Mouse (Mus musculus) bone marrow, adult 2 months (tissue): ENCODE results near the gene Hsph1. TPM values are rescaled to one million over a fixed set of nuclear protein-coding genes. Genes with fewer than 3 reads are reported as not detected.

Experiments
- H3K27ac ChIP-seq: fragments of 200-500 bp; 2 replicates; pipeline ENCODE4 v1.5.1; 2012; ENCODE audit warnings: low read depth, mild to moderate bottlenecking, control low read depth, inconsistent platforms, low read length; ENCODE audit not compliant: control insufficient read depth, poor library complexity, insufficient read depth
- H3K4me1 ChIP-seq: fragments of 200-500 bp; 2 replicates; pipeline ENCODE4 v1.6.1; 2011; ENCODE audit warnings: low read length; ENCODE audit not compliant: control insufficient read depth, insufficient read depth
- H3K4me3 ChIP-seq: fragments of 200-500 bp; replicated peaks from 2 replicates; pipeline ENCODE3; 2011; ENCODE audit warnings: mild to moderate bottlenecking, low read depth, low read length, control low read depth; ENCODE audit not compliant: control insufficient read depth
- CTCF ChIP-seq: fragments of 200-500 bp; IDR thresholded peaks from 2 replicates; pipeline ENCODE4 v1.5.1; 2011; ENCODE audit warnings: low read length, control low read depth; ENCODE audit not compliant: control insufficient read depth, insufficient read depth
- POLR2A ChIP-seq: fragments of 200-500 bp; IDR thresholded peaks from 2 replicates; pipeline ENCODE4 v1.6.1; 2011; ENCODE audit warnings: low read depth, mild to moderate bottlenecking, control low read depth, low read length, borderline replicate concordance; ENCODE audit not compliant: control insufficient read depth
- WGBS: fragments of 180-500 bp; shearing (Covaris S2); methylation state at CpG from one replicate; pipeline ENCODE4 v1.1.7; 2018; 5-methylcytosine and 5-hydroxymethylcytosine counted together
- polyA plus RNA-seq: library from polyadenylated mRNA; stranded (reverse); fragments of >200 nt; gene quantifications from 2 replicates; pipeline ENCODE4 v1.2.4, GENCODE M21; 2011; ENCODE audit warnings: low replicate concordance; ENCODE audit not compliant: missing spikeins, insufficient read depth, insufficient read length

The Hsph1 gene
- polyA plus RNA-seq, 1 experiment: 27.3 TPM

DNA sequence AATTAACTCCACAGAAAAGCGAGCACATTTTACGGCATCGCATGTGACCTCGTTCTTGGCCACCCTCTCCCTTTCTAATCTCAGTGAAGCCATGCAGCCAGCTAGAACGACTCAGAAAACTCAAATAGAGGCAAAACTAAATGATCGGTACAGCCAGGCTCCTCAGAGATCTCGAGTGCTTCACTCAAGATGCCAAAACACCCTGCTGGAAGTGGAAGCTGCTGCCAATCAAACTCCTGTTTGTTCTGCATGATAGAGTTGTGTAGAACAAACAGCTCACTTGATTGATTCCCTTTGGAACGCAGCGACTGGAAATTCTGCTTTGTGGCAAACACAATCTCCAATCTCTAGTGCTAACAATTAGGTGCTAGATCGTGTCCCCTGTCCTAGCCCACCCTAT lies 59.2 kb downstream of the Hsph1 start:
- no peak for TF ChIP-seq CTCF
- TF ChIP-seq POLR2A: no peak
- Histone ChIP-seq H3K27ac (no peak overlapping the region), H3K4me1 (no peaks in the 10 kb centered on the region), H3K4me3 (no peak overlapping the region)
- 72% methylated on average over 10 of the region's 10 CpGs for WGBS

DNA sequence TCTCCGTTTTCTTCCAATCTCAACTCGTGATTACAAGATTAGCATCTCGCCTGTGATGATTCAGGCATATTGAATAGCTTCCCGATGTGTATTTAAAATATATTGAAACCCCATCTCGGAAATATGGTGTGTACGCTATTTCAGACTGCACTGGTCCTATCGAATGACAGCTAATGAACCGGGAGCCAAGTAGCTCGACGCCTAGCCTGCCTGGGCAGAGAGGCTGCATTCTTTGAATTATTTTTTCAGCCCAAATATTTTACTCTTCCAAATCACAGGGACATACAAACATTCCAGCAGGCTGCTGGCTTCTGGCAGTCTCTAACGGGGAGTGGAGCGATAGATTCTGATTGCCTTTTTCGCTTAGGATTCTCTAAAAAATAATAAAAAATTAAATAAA lies 67.2 kb downstream of the Hsph1 start:
- TF ChIP-seq CTCF (no peak), POLR2A (no peak)
- no peak overlapping the region for H3K27ac ChIP-seq
- no peak overlapping the region for H3K4me3 ChIP-seq
- H3K4me1 ChIP-seq: no peaks in the 10 kb centered on the region
- 89% methylated on average over 13 of the region's 13 CpGs for WGBS

DNA sequence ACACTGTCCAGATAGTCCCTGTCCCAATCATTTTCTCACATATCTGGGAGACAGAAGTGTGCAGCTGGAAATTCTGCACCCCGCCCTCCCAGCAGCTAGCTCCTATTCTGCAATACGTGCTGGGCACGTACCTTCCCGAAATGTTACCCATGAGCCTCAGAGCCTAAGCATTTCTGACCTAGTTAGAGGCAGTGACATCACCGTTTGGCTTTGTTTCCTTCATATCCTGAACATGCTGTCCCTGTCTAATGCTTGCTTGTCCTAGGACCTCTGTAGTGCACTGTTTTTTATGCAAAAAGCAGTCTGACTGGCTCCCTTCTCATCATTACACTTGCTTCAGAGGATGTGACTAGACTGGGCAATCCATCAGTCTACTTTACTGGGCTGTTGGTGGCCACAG lies 69.2 kb downstream of the Hsph1 start:
- 84% methylated on average over 5 of the region's 5 CpGs for WGBS
- Histone ChIP-seq H3K4me1 (no peaks in the 10 kb centered on the region), H3K4me3 (no peak overlapping the region), H3K27ac (no peak overlapping the region)
- TF ChIP-seq POLR2A (no peak), CTCF (no peak)

- no peaks in the 10 kb centered on the region for H3K4me1 ChIP-seq
- H3K27ac ChIP-seq: no peak overlapping the region
- WGBS: 77% methylated on average over 11 of the region's 11 CpGs
- H3K4me3 ChIP-seq: no peak overlapping the region
- TF ChIP-seq CTCF: no peak
- TF ChIP-seq POLR2A: no peak
Measured at GRCm38 (mm10) chr5:149566026-149566425, 70.2 kb downstream of the Hsph1 start.

Other genes with a start within 250 kb of the Hsph1 start
- 1.9 TPM in 1 of 2 replicates, not detected in the other for gene Medag, start 224.6 kb downstream of the Hsph1 start, polyA plus RNA-seq
- gene Tex26, start 196.7 kb downstream of the Hsph1 start, polyA plus RNA-seq: not detected in 2 replicates
- 1.9 TPM in 1 of 2 replicates, not detected in the other for gene Wdr95, start 107.7 kb downstream of the Hsph1 start, polyA plus RNA-seq
- gene B3glct, start 41.9 kb upstream of the Hsph1 start, polyA plus RNA-seq: 2.5 and 6.0 TPM in 2 replicates